Mouse (Mus musculus): ENCODE data around the gene Neu2.

The Neu2 gene

DNA sequence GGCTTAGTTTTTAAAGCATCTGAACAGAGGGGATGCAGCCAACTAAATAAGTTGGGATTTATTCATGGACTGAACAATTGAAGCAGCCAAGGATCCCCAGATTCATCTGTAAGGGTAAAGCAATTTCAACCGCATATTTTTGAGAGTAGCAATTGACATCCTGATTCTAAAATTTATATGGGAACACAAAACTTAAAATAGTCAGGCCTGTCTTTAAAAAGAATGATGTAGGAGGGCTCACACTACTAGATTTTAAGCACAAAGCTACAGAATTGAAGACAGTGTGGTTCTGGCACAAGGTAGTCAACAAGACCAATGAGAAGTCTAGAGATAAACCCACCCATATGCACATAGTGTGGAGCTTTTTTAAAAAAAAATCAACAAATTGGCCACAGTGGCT lies 27.3 kb downstream of the Neu2 start:
- DNase-seq (ENCODE audit: low spot score in 2 of 2): no peak

DNA sequence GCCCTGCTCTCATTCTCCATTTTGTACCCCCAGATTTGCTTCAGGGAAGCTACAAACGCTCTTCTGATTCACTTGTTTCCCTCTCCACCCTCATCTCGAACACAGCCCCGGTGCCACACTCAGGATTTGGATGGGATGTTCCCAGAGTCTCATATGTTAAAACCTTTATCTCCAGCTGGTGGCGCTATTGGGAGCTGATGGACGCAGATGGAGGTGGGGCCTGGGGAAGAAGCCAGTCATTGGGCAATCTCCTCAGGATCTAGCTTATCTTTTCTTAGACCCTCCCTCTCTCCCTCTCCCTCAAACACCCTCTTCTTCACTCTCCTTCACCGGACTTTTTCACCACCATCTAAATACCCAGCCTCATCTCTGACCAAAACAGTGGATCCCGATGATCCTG lies 31.9 kb downstream of the Neu2 start:
- DNase-seq (ENCODE audit: low spot score in 2 of 2): peak in 1 of 2 experiments; percentile 70

DNA sequence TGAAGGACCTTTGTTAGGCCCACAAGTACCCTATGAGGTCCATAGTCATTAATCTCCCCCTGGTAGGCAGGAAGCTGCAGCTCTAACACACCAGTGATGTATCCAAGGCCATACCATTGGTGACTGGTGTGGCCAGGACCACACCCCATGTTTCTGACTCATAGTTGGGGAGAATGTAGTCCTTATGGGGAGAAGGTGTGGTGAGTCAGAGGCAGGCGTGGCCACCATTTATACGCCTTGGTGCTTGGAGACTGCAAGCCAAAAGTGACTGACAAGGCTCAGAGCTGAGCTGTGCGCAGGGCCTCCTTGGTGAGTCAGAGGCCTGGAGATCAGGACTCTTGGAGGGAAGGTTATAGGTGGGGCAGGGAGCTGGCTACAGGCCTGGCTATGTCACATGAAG lies 41.3 kb downstream of the Neu2 start:
- no peak for DNase-seq (ENCODE audit: low spot score in 2 of 2)

DNA sequence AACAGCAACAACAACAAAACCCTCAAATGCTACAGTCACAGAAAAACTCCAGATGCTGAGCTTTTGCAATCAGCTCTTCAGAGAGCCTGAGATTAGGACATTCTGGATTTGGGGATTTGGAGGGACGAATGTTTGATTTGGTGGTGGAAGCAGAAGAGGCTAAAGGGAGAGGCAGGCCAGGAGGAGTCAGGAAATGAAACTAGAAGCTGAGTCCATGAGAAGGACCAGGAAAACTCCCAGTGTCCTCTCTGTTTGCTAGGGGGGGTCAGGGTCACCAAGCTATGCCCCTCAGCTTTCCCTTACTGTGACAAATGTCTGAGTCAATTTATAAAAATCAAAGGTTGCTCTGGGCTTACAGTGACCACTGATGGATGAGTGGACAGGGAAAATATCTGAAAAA lies 43.9 kb downstream of the Neu2 start:
- DNase-seq (ENCODE audit: low spot score in 2 of 2): no peak

DNA sequence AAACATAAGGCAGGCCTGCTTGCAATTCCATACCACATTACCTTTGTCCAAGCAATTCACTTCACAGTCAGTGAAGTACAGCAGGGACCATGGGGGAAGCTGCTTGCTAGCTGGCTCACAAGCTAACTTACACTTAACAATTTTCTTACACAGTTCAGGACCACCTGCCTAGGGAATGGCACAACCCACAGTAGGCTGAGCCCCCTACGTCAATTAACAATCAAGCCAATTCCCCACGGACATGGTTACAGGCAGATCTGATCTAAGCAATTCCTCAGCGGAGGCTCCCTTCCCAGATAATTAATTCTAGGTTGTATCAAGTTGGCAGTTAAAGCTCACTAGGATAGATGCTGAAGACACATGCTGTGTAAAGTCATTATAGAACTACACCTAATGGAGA lies 53.3 kb downstream of the Neu2 start:
- DNase-seq (ENCODE audit: low spot score in 2 of 2): no peak

DNA sequence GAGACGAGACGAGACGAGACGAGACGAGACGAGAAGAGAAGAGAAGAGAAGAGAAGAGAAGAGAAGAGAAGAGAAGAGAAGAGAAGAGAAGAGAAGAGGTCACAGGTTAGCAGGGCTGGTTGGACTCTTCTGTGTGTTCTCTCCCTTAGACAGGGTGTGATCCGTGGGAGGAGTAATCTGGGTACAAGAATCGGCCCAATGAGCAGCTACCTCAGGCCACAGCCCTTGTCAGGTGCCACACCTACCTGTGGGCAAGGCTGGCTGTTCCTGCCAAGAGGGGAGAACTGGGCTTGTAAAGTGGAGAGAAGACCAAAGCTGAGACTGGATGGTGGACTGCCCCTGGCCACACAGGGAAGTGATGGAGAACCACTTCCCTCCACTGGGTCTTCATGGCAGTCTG lies 56.1 kb downstream of the Neu2 start:
- DNase-seq (ENCODE audit: low spot score in 2 of 2): no peak

DNA sequence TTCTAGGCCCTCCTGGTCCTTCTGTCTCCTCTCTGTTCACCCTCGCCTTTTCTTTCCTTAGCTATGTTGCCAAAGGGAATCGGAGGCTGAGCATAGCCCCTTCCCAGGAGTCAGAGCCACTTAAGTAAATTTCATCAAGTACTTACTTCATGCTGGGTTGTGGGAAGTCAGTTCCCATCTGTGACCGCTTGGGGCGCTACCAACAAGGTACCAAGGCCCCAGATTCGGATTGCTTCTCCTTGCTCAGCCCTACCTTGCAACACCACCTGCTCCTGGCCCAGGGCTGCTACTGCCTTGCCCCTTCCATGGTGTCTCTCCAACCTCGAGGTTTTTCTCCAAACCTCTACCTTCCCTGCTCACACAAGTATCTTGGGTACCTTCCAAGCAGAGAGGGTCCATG lies 58.7 kb downstream of the Neu2 start:
- DNase-seq (ENCODE audit: low spot score in 2 of 2): no peak

DNA sequence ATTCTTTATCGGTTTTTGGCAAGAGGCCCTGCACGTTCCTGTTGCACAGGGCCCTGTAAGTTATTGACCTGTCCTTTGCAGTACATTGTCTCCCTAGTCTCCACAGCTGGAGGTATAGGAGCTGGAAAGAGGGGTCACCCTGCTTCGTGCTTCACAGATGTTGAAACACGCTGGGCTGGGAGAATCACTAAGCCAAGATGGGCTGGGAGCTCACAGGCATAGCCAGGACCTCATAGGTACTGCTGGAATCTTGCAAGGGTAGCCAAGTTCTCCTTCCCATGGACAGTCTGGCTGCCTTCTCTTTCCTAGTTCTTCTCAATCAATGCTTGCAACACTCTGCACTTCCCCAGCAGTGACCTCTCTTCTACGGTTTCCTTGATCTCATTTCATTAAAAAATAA lies 63.6 kb downstream of the Neu2 start:
- no peak for DNase-seq (ENCODE audit: low spot score in 2 of 2)

DNA sequence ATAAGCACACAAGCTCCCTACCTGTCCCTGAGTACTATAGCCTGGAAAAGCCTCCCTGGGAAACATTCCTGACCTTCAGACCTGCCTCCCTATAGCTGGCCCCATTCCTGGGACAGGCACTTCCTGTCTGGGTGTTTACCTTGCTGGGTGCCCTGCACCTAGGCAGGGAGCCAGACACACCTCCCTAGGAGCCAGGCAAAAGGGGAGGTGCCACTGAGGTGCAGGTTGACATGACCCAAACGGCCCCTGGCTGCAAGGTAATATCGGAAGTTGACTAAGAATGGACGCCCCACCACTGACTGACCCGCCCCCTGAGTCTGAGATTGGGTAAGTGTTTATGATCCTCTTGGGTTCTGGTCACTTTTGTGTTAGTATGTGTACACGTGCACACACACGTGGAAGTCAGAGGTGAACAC lies 64.1 kb downstream of the Neu2 start, which contains the start of gene Ngef:
Gene Ngef, minus strand, starts transcription at position 71 of the 416 bp plus-strand sequence.
- no peak for DNase-seq (ENCODE audit: low spot score in 2 of 2)

DNA sequence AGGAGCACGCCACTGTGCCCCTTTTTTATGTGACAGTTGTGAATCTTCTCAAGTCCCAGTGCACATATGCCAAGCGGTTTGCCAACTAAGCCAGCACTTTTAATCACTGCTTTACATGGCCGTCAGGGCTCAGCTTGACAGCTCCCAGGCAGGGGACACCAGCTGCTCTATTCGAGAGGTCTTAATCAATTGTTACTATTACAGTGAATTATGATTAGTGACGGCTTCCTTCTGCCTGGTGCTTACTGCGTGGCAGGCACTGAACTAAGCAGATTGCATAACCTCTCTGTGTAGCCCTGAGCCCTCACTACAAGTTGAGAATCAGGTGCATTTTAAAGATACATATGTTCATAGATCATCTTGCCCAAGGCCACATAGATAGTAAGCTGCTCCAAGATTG lies 64.7 kb downstream of the Neu2 start:
- no peak for DNase-seq (ENCODE audit: low spot score in 2 of 2)

DNA sequence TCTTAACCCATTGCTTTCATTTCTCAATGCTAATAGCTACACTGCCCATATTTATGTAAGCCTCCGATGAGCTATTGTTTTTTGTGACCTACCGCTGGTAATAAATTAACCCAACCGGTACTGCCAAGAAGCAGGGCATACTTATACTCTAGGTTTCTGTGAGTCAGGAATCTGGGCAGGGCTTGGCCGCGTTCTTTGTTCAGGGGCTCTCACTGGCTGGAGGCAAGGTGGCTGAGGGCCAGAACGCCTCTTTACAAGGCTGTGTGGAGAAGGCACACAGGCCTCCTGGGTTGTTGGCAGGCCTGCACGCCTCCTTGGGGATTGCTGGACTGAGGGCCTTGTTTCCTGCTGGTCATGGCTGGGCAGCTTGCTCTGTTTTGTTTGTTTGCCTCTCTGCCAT lies 65.1 kb downstream of the Neu2 start:
- DNase-seq (ENCODE audit: low spot score in 2 of 2): peak in 1 of 2 experiments; percentile 42

DNA sequence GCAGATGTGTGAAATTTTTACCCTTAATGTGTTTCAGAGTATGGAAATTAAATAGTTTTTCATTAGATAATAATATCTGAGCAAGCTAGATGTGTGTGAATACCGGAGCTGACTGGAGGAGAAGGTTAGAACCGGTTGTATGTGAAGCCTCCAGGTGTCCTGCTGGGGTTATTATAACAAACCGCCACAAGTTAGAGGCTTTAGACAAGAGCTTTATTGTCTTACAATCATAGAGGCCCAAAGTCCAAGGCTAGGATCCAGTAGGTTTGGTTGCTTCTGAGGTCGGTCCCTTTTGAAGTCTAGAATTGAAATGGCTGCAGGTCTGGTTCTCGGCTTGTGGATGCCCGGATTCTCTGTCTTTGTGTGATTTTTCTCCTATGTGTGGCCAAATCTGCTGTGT lies 69.3 kb downstream of the Neu2 start:
- DNase-seq (ENCODE audit: low spot score in 2 of 2): no peak

DNA sequence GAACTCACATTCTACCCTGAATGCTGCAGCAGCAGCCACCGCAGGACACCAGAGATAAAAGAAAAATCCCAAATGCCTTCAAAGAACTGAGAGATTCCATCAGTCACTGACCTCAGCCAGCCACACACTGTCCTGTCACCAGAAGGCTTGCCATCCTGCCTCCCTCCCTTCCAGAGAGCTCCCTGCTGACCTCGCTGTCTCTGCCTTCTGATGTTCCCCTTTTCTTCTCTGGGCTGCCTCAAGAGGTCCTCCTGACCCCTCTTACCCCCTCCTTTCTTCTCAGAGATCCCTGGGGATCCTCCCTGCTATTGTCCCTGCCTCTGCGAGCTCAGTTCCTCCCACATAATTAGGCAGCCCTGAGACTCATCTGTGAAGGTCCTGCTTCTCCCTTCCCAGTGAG lies 71.1 kb downstream of the Neu2 start:
- no peak for DNase-seq (ENCODE audit: low spot score in 2 of 2)

DNA sequence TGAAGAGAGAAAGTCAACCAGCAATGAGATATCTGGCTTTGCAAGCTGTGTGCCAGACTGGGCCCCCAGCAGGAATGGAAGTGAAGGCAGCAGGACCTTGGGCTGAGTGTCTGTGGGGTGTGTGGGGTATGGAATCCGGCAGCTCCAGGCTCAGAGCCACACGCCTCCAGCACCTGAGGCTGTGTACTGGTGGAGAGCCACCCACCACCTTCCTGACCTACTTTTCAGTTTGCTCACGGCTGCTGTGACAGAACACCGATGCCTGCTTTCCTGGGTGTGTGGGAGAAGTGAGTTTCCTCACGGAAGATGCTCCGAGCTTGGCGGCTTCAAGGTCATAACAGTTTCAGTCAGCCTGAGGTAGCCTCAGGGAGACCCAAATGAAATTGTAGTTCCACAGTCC lies 79.5 kb downstream of the Neu2 start:
- DNase-seq (ENCODE audit: low spot score in 2 of 2): peak; percentile 59 to 74

DNA sequence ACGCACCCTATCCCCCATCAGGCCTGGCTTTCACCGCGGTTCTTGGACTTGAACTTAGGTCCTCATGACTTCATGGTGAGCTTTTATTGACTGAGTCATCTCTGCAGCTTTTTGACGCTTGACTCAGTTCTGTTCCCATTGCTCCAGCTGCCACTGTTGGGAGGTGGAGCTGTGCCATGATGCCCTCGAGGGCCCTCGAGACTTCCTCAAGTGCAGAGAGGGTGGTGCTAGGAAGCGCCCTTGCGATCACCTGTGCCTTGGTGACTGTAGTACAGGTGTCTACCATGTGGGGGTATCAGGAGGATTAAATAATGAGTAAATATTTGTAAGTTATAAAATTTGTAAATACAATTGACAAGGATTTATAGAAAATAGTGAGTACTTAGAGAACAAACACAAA lies 80.3 kb downstream of the Neu2 start:
- DNase-seq (ENCODE audit: low spot score in 2 of 2): no peak

DNA sequence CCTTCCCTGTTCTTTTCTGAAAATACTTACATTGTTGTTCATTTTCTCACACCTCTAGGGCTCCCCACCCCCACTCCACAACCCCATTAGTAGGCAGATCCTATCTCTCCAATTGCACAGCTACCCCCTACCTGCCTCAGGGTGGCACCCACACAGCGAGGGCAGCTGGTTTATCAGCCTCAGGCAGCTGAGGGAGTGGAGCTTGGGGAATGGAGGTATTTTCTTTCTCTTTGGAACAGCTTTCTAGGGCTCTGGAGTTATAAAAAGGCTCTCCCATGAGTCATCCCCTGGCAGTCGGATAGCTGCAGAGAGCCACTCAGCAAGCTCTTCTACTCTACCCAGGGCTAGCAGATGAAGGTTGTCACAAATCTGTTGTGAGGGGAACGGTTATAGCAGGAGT lies 84.6 kb downstream of the Neu2 start:
- peak; percentile 68 for DNase-seq (ENCODE audit: low spot score in 2 of 2)

DNA sequence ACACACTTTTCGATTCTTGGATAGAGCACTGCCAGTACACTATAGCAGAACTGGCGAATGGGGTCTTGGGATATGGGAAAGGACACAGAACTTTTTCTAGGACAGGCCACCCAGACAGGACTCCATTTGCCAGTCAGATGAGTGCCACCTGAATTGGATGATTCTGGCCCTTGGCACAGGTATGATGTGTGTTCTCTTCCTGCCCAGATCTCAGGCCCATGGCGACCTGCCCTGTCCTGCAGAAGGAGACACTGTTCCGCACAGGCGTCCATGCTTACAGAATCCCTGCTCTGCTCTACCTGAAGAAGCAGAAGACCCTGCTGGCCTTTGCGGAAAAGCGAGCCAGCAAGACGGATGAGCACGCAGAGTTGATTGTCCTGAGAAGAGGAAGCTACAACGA lies 85.0 kb downstream of the Neu2 start:
- DNase-seq (ENCODE audit: low spot score in 2 of 2): no peak

DNA sequence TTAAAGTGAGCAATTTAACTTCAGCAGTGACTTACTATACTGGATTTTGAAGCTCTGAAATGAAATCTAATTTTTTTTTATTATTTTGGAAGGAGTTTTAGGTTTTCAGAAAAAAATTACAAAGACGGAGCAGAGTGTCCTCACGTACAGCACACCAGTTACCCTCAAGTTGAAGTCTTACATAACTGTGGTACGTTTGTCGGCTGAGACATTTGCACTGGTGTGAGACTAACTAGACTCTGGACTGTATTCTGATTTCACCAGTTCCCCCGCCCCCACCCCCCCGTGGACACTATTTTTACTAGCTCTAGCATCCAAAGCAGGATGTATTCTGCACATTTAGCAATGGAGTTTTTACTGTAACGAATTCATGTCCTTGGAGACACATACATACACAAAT lies 90.8 kb downstream of the Neu2 start:
- no peak for DNase-seq (ENCODE audit: low spot score in 2 of 2)

DNA sequence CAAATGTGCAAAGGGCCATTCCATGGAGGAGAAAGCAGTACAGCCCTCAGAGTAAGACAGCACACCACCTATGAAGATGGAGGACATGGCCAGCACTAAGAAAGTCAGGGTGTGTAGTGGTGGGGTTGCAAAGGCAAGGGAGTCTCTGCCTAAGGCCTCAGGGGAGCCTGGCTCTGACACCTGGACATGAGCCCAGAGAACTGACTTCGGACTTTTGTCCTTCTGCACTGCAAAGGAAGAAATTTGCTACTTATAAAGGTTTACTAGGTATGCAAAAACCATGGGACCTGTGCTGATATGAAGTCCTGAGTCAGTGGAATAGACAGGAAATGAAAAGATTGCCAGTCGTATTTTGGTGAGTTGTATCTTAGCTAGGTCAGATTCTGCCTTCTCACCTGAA lies 92.1 kb downstream of the Neu2 start:
- DNase-seq (ENCODE audit: low spot score in 2 of 2): no peak

DNA sequence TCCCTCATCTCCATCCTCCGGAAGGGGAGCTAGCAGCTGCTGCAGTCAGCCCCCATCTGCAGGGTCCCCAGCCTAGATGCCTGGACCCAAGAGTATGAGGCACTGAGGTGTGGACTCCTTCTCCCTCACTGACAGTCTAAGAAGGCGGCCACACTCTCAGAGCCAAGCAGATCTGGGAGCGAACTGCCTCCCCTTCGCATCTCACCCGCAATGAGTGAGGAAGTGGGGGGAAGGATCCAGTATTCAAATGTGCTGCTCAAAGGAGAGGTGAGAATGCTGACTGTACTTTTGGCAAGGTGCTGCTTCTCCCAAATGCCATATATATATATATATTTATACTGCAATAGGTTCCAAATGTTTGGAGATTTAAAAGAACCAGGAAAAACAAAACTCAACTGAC lies 93.7 kb downstream of the Neu2 start:
- DNase-seq (ENCODE audit: low spot score in 2 of 2): peak in 1 of 2 experiments; percentile 68

DNA sequence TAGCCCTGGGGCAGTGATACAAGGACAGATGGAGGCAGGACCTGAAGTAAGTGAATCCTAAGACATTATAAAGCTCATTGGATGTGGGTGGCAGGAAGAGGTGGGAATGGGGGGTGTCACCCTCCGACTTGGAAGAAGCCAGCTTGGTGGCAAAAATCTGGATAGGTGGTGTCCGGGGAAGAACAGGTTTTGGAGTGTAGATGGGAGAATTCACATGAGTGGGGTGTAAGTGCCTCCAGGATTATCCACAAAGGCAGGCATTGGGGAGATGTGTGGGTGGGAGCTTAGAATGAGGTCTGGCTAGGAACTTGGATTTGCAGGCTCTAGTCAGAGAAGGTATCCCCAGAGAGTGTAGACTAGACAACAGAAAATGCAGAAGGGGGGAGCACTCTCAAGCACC lies 95.6 kb downstream of the Neu2 start:
- DNase-seq (ENCODE audit: low spot score in 2 of 2): peak in 1 of 2 experiments; percentile 65

DNA sequence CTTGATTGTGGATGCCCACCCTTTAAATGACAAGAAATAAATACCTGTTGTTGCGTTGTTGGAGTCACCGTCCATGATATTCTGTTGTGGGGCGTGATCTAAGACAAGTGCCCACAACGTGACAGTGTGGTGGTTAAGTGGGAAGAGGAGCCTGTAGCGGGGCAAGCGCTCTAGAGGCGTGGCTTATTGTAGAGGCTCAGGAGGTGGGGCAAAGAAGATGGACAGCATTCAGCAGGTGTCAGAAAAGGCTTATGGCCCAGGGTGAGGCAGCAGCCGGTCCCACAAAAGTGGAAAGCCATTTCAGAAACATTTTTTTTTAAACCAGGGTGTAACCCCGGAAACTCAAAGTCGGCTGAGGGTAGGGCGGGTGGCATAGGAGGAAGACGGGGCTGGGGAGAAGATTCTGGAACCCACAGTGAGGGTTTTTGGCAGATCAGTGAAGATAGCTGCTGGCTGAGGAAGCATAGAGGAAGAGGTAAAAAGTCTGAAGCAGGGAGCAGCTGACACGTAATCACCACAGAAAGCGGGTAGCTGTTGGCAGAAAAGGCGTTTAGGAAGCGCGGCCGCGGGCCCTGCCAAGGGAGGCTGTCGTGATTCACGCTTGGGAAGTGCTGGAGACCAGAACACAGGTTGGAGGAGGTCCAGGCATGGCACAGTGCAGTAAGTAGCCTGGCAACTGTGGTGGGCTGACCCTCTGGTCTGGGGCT lies 97.8 kb downstream of the Neu2 start:
- peak in 1 of 2 experiments; percentile 88 for DNase-seq (ENCODE audit: low spot score in 2 of 2)

DNA sequence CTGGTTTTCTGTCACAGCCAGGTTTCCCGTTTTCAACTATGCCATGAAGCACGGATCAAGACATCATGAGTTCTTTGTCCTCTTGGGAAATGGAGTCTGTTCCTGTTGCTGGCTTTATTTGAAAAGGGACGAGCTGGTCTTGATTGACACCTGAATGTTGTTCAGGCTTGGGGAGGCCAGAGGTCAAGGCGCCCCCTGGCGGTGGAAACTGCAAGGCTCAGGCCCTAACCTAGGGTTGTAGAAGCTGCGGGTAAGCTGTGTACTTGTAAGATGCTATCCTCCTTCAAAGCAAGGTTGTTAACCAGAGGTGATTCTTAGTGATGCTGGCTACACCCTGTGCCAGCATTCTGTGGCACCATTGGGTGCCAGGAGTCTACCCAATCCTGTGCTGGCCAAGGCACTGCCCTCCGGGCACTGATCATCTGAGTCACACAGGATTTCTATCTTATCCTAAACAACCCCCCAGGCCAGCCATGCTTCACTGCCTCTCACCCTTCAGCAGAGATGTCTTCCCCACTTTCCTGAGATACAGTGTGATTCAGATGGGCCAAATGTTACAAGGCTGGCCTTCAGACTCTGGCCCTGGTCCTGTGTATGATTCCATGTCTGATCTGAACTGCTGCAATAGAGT lies 98.8 kb downstream of the Neu2 start:
- peak in 1 of 2 experiments; percentile 43 for DNase-seq (ENCODE audit: low spot score in 2 of 2)
